9 mouse cellular contexts compared by ENCODE assay signal in genomic region chr1:182682591-182683252, GRCm38 (mm10).
A peak's percentile ranks its signal among the peaks of the same experiment; 100 is the strongest.
DNase-seq lines count a peak whose midpoint lies in the region; ATAC-seq lines count a peak whose summit lies in the region.
"Had no signal": no experiment of that assay in that cellular context is flagged by ENCODE, and none has a peak within 500 bp of the region (broad histone marks: within the 10 kb centered on the region; RNA-seq: fewer than 3 reads in every experiment).

No protein-coding gene starts in this region.

- ATAC-seq in hindbrain, embryonic 13.5 days (ENCODE audit: low FRiP score), result peak; percentile 71
- ATAC-seq in hindbrain, embryonic 12.5 days (ENCODE audit: low FRiP score), result no peak; the same call in 1 of the 2 replicates
- peak; percentile 43; the same call in 1 of the 2 replicates for ATAC-seq in kidney, embryonic 16.5 days (ENCODE audit: low FRiP score, low TSS enrichment)
- no peak for ATAC-seq in erythroblast, adult 5-6 weeks (replicated peaks; ENCODE audit: low FRiP score, poor library complexity, severe bottlenecking)

- 48% methylated on average over 14 of the region's 14 CpGs for WGBS in hindbrain, embryonic 13.5 days
- WGBS in hindbrain, embryonic 12.5 days, result 58% methylated on average over 14 of the region's 14 CpGs
- 24% methylated on average over 14 of the region's 14 CpGs for WGBS in kidney, embryonic 16.5 days

- peaks cover 24% of the 10 kb centered on the region for H3K4me1 ChIP-seq in hindbrain, embryonic 13.5 days (replicated peaks)
- peaks cover 7% of the 10 kb centered on the region; the same call in 1 of the 2 replicates for H3K4me1 ChIP-seq in hindbrain, embryonic 12.5 days
- peaks cover 24% of the 10 kb centered on the region for H3K4me1 ChIP-seq in kidney, embryonic 16.5 days (ENCODE audit: insufficient read depth, low read length)
- H3K4me1 ChIP-seq: liver, embryonic 13.5 days had no signal

- H3K36me3 ChIP-seq in hindbrain, embryonic 13.5 days, result no peaks in the 10 kb centered on the region
- no peaks in the 10 kb centered on the region for H3K36me3 ChIP-seq in hindbrain, embryonic 12.5 days
- H3K36me3 ChIP-seq in kidney, embryonic 16.5 days (ENCODE audit: insufficient read depth, low read length), result no peaks in the 10 kb centered on the region
- H3K36me3 ChIP-seq: liver, embryonic 13.5 days had no signal

- no peak overlapping the region; the same call in 1 of the 2 replicates for H3K27ac ChIP-seq in hindbrain, embryonic 13.5 days
- no peak overlapping the region for H3K27ac ChIP-seq in hindbrain, embryonic 12.5 days
- no peak overlapping the region for H3K27ac ChIP-seq in kidney, embryonic 16.5 days (ENCODE audit: low read length)
- H3K27ac ChIP-seq: liver, embryonic 13.5 days had no signal

- H3K27me3 ChIP-seq in hindbrain, embryonic 13.5 days, result no peaks in the 10 kb centered on the region
- H3K27me3 ChIP-seq in hindbrain, embryonic 12.5 days, result peaks cover 3% of the 10 kb centered on the region; the same call in 1 of the 2 replicates
- H3K27me3 ChIP-seq in kidney, embryonic 16.5 days (ENCODE audit: insufficient read depth, low read length), result no peaks in the 10 kb centered on the region
- H3K27me3 ChIP-seq: liver, embryonic 13.5 days had no signal

- no peak overlapping the region for H3K4me3 ChIP-seq in hindbrain, embryonic 13.5 days
- H3K4me3 ChIP-seq in hindbrain, embryonic 12.5 days, result no peak overlapping the region
- H3K4me3 ChIP-seq in kidney, embryonic 16.5 days (ENCODE audit: low read length), result no peak overlapping the region
- H3K4me3 ChIP-seq: liver, embryonic 13.5 days had no signal

- H3K9me3 ChIP-seq in hindbrain, embryonic 13.5 days, result no peaks in the 10 kb centered on the region
- no peaks in the 10 kb centered on the region for H3K9me3 ChIP-seq in hindbrain, embryonic 12.5 days (replicated peaks)
- H3K9me3 ChIP-seq in kidney, embryonic 16.5 days (ENCODE audit: low read length), result no peaks in the 10 kb centered on the region
- H3K9me3 ChIP-seq: liver, embryonic 13.5 days had no signal

- no peak overlapping the region for H3K4me2 ChIP-seq in hindbrain, embryonic 13.5 days
- no peak overlapping the region for H3K4me2 ChIP-seq in hindbrain, embryonic 12.5 days (replicated peaks)
- H3K4me2 ChIP-seq in kidney, embryonic 16.5 days (replicated peaks; ENCODE audit: low read depth, low read length), result no peak overlapping the region
- H3K4me2 ChIP-seq: liver, embryonic 13.5 days had no signal

- peak; percentile 58 for DNase-seq in adrenal gland, postnatal 14 days
- peak; percentile 24 to 52 for DNase-seq in gastrocnemius, adult 8-10 months (ENCODE audit: low spot score in 2 of 2)
- no peak for DNase-seq in thymus, postnatal 36 days
- DNase-seq in yolk sac, embryonic 10.5 days (ENCODE audit: low spot score), result no peak
- DNase-seq: liver, embryonic 13.5 days had no signal

- no peak overlapping the region; the same call in 1 of the 2 replicates for H3K9ac ChIP-seq in hindbrain, embryonic 13.5 days
- H3K9ac ChIP-seq in hindbrain, embryonic 12.5 days, result no peak overlapping the region
- no peak overlapping the region for H3K9ac ChIP-seq in kidney, embryonic 16.5 days (replicated peaks; ENCODE audit: low read length)
- H3K9ac ChIP-seq: liver, embryonic 13.5 days had no signal

Comparison
In these comparisons a context has a peak if more than half of its experiments do, and no peak if none do; other contexts are left out.
1. ATAC-seq: peak in hindbrain, embryonic 13.5 days (single experiment) and kidney, embryonic 16.5 days (single experiment); none in hindbrain, embryonic 12.5 days (single experiment) and erythroblast, adult 5-6 weeks (single experiment).
2. DNase-seq: peak in adrenal gland, postnatal 14 days (single experiment) and gastrocnemius, adult 8-10 months (2 of 2); none in thymus, postnatal 36 days (0 of 2) and yolk sac, embryonic 10.5 days (single experiment).